Mouse (Mus musculus) spleen, embryonic (tissue): ENCODE results near the gene Tmem38a.

ENCODE experiments used
- CTCF ChIA-PET: fragments of 350-600 bp; sonication (Branson Sonifier 250); formaldehyde crosslinking; loops from one replicate; lab custom pipeline; 2022; lab: Charles Lee

Tmem38a gene

GRCm38 (mm10) chr8:72583056-72583771, 11.4 kb downstream of the Tmem38a start:
- CTCF ChIA-PET: no interaction called here

DNA sequence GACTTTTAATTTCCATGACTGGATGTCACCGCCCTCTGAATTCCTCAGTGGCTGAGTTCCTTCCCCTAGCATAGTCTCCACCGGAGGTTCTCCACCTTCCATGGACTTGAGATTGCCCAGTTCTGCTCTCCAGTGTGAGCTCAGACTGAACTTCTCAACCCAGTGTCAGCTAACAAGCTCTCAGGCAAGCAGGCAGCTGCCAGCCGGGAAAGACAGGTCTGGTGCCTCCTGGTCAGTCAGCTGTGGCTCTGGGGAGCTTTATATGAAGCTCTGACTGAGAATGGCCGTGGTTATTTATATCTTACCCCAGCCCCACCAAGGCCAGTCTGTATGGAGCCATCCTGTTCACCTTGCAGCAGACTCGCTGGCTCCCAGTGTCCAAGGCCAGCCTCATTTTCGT, 12.5 kb downstream of the Tmem38a start:
- CTCF ChIA-PET: no interaction called here

DNA sequence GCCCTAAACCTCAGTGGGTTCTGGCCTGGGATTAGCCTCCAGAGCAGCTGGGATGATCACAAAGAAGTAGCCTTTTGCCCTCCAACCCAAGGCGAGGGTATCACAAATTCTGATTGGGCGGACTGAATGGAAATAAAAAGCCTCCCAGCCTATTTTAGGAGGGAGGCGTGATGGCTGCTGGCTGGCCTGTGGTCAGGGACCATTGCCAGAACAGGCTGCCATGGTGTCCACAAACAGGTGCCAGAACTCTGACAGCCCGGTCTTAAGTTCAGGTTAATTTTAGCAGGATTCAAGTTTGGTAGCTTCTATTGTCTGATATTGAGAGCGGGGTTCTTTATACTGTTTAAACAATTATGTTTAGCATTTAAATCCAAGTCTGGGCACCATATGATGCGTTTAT, 16.0 kb downstream of the Tmem38a start:
- CTCF ChIA-PET: no interaction called here

GRCm38 (mm10) chr8:72588865-72589264, 17.0 kb downstream of the Tmem38a start:
- CTCF ChIA-PET: no interaction called here

- CTCF ChIA-PET: no interaction called here
Measured at GRCm38 (mm10) chr8:72589286-72589685, 17.4 kb downstream of the Tmem38a start.

DNA sequence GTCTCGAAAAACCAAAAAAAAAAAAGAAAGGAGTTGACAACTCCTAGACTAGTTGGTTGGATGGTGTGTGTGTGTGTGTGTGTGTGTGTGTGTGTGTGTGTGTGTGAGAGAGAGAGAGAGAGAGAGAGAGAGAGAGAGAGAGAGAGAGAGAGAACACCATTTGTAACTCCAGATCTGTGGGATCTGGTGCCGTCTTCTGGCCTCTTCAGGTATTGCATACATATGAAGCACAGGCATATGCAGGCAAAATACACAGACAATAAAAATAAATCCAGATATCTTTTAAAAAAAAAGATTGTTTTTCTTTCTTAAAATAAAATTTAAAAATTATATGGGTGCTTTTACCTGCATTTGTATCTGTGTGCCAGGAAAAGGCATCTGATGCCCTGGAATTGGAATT, 18.3 kb downstream of the Tmem38a start:
- CTCF ChIA-PET: no interaction called here
